Mouse (Mus musculus) CH12.LX (cell line): ENCODE results near the gene Slc35f6. TPM values are rescaled to one million over a fixed set of nuclear protein-coding genes. Genes with fewer than 3 reads are reported as not detected.

ENCODE experiments used
- DNase-seq: peaks from one replicate; pipeline ENCODE4 v3.0.0-alpha.2; 2013; ENCODE audit errors: extremely low read depth
- H3K27ac ChIP-seq: 2 replicates; pipeline ENCODE4 v1.5.1; 2012; ENCODE audit warnings: low read depth, mild to moderate bottlenecking, control low read depth, moderate library complexity; ENCODE audit not compliant: insufficient read depth
- H3K27me3 ChIP-seq: replicated peaks from 2 replicates; pipeline ENCODE3; 2012; ENCODE audit warnings: inconsistent platforms
- H3K36me3 ChIP-seq, 2 experiments: replicated peaks in 1 of 2; 2 replicates each; pipeline versions ENCODE3 to v1.6.1; 2012; ENCODE audit warnings: inconsistent platforms in 1 of 2, low read length in 1 of 2, mild to moderate bottlenecking in 1 of 2, mixed read lengths in 1 of 2, moderate library complexity in 1 of 2; ENCODE audit not compliant: control insufficient read depth in 1 of 2, insufficient read depth in 1 of 2
- H3K4me1 ChIP-seq, 2 experiments: 2 replicates each; pipeline ENCODE4 v1.6.1; 2012; ENCODE audit warnings: inconsistent platforms in 1 of 2, moderate library complexity in 1 of 2; ENCODE audit not compliant: insufficient read depth in 2 of 2, control insufficient read depth in 1 of 2
- H3K4me2 ChIP-seq: 2 replicates; pipeline ENCODE4 v1.6.1; 2012; ENCODE audit warnings: low read depth, mild to moderate bottlenecking, control low read depth; ENCODE audit not compliant: poor library complexity, insufficient read depth, severe bottlenecking
- H3K4me3 ChIP-seq, 3 experiments: fragments of 150-350 bp in 1 of 3; sonication (generic) in 1 of 3; replicated peaks in 1 of 3; 2 replicates each; pipeline versions ENCODE3 to v1.5.1; 2011 to 2012; ENCODE audit warnings: low read depth in 2 of 3, low read length in 2 of 3, mild to moderate bottlenecking in 2 of 3, moderate library complexity in 2 of 3, control low read depth in 1 of 3, improper control_type of control experiment in 1 of 3, inconsistent platforms in 1 of 3, mixed read lengths in 1 of 3; ENCODE audit not compliant: poor library complexity in 1 of 3
- H3K79me2 ChIP-seq: replicated peaks from 2 replicates; pipeline ENCODE4 v1.6.1; 2012; ENCODE audit warnings: mild to moderate bottlenecking, moderate library complexity; ENCODE audit not compliant: control insufficient read depth, poor library complexity, insufficient read depth, severe bottlenecking; ENCODE audit errors: extremely low read depth
- H3K9ac ChIP-seq: 2 replicates; pipeline ENCODE4 v1.6.1; 2012; ENCODE audit warnings: low read depth, mild to moderate bottlenecking, control low read depth, moderate library complexity; ENCODE audit not compliant: insufficient read depth
- H3K9me3 ChIP-seq: replicated peaks from 2 replicates; pipeline ENCODE3; 2012; ENCODE audit warnings: low read length, inconsistent platforms, mixed read lengths
- BHLHE40 ChIP-seq: IDR thresholded peaks from 2 replicates; pipeline ENCODE4 v1.6.1; 2011; ENCODE audit warnings: mild to moderate bottlenecking, low read depth, low read length, improper control_type of control experiment
- CHD1 ChIP-seq: IDR thresholded peaks from 2 replicates; pipeline ENCODE4 v1.6.1; 2012; ENCODE audit warnings: low read depth, low read length, improper control_type of control experiment, inconsistent platforms
- CTCF ChIP-seq, 2 experiments: IDR thresholded peaks in 1 of 2; conservative IDR thresholded peaks in 1 of 2; 2 replicates each; pipeline ENCODE4 v1.5.1; 2011 to 2012; ENCODE audit warnings: low read depth in 2 of 2, low read length in 2 of 2, improper control_type of control experiment in 1 of 2, inconsistent platforms in 1 of 2, mild to moderate bottlenecking in 1 of 2, moderate library complexity in 1 of 2
- E2F4 ChIP-seq: IDR thresholded peaks from 2 replicates; pipeline ENCODE4 v1.6.1; 2011; ENCODE audit warnings: low read depth, low read length, improper control_type of control experiment; ENCODE audit not compliant: insufficient replicate concordance
- EP300 ChIP-seq: IDR thresholded peaks from 2 replicates; pipeline ENCODE4 v1.6.1; 2011; ENCODE audit warnings: low read length, improper control_type of control experiment
- ETS1 ChIP-seq: conservative IDR thresholded peaks from 2 replicates; pipeline ENCODE4 v1.6.1; 2012; ENCODE audit warnings: low read depth, mild to moderate bottlenecking, inconsistent platforms, low read length, improper control_type of control experiment, moderate library complexity
- GABPA ChIP-seq: IDR thresholded peaks from 2 replicates; pipeline ENCODE4 v1.6.1; 2012; ENCODE audit warnings: low read depth, low read length, improper control_type of control experiment, inconsistent platforms; ENCODE audit not compliant: insufficient replicate concordance
- IRF4 ChIP-seq: IDR thresholded peaks from 2 replicates; pipeline ENCODE4 v1.6.1; 2014; ENCODE audit warnings: low read depth, mild to moderate bottlenecking, inconsistent platforms, low read length, improper control_type of control experiment
- KAT2A ChIP-seq: IDR thresholded peaks from 2 replicates; pipeline ENCODE4 v1.6.1; 2012; ENCODE audit warnings: low read length, improper control_type of control experiment, inconsistent platforms; ENCODE audit not compliant: insufficient replicate concordance
- MAFK ChIP-seq: IDR thresholded peaks from 2 replicates; pipeline ENCODE4 v1.6.1; 2011; ENCODE audit warnings: low read length, improper control_type of control experiment; ENCODE audit not compliant: insufficient replicate concordance
- MAZ ChIP-seq: IDR thresholded peaks from 2 replicates; pipeline ENCODE4 v1.6.1; 2012; ENCODE audit warnings: low read depth, mild to moderate bottlenecking, inconsistent platforms, low read length, improper control_type of control experiment, moderate library complexity
- MYC ChIP-seq: IDR thresholded peaks from 2 replicates; pipeline ENCODE4 v1.6.1; 2011; ENCODE audit warnings: low read depth, mild to moderate bottlenecking, improper control_type of control experiment, low read length
- NRF1 ChIP-seq: IDR thresholded peaks from 2 replicates; pipeline ENCODE4 v1.6.1; 2014; ENCODE audit warnings: low read depth, mild to moderate bottlenecking, inconsistent platforms, low read length, improper control_type of control experiment, moderate library complexity
- POLR2AphosphoS2 ChIP-seq: IDR thresholded peaks from 2 replicates; pipeline ENCODE4 v1.6.1; 2011; ENCODE audit warnings: low read depth, low read length, improper control_type of control experiment
- RAD21 ChIP-seq: IDR thresholded peaks from 2 replicates; pipeline ENCODE4 v1.6.1; 2011; ENCODE audit warnings: low read depth, mild to moderate bottlenecking, low read length, improper control_type of control experiment, moderate library complexity
- RCOR1 ChIP-seq: conservative IDR thresholded peaks from 2 replicates; pipeline ENCODE4 v1.6.1; 2012; ENCODE audit warnings: low read depth, mild to moderate bottlenecking, inconsistent platforms, low read length, improper control_type of control experiment
- SIN3A ChIP-seq: IDR thresholded peaks from 2 replicates; pipeline ENCODE4 v1.6.1; 2012; ENCODE audit warnings: low read length, improper control_type of control experiment, inconsistent platforms
- SMC3 ChIP-seq: IDR thresholded peaks from 2 replicates; pipeline ENCODE4 v1.6.1; 2011; ENCODE audit warnings: low read depth, low read length, improper control_type of control experiment
- TBP ChIP-seq: conservative IDR thresholded peaks from 2 replicates; pipeline ENCODE4 v1.6.1; 2011; ENCODE audit warnings: low read depth, low read length, improper control_type of control experiment
- TCF12 ChIP-seq: IDR thresholded peaks from 2 replicates; pipeline ENCODE4 v1.6.1; 2014; ENCODE audit warnings: low read depth, mild to moderate bottlenecking, inconsistent platforms, low read length, improper control_type of control experiment
- USF1 ChIP-seq: IDR thresholded peaks from 2 replicates; pipeline ENCODE4 v1.6.1; 2014; ENCODE audit warnings: low read depth, mild to moderate bottlenecking, inconsistent platforms, low read length, improper control_type of control experiment
- USF2 ChIP-seq: conservative IDR thresholded peaks from 2 replicates; pipeline ENCODE4 v1.6.1; 2011; ENCODE audit warnings: low read depth, low read length, improper control_type of control experiment
- ZC3H11A ChIP-seq: IDR thresholded peaks from 2 replicates; pipeline ENCODE4 v1.6.1; 2012; ENCODE audit warnings: low read depth, mild to moderate bottlenecking, inconsistent platforms, low read length, improper control_type of control experiment
- ZKSCAN1 ChIP-seq: IDR thresholded peaks from 2 replicates; pipeline ENCODE4 v1.6.1; 2012; ENCODE audit warnings: low read depth, inconsistent platforms, low read length, improper control_type of control experiment, borderline replicate concordance
- ZNF384 ChIP-seq: IDR thresholded peaks from 2 replicates; pipeline ENCODE4 v1.6.1; 2012; ENCODE audit warnings: low read depth, low read length, improper control_type of control experiment, inconsistent platforms
- dilution Hi-C: fragments of 300-500 bp; cut with MboI; formaldehyde crosslinking; loops from 2 replicates; pipeline ENCODE4 v1.14.3; 2020; ENCODE audit warnings: low sequenced_read_pairs; ENCODE audit not compliant: extremely low pct_unique_long_range_greater_than_20kb, extremely low pct_ligation_motif_present
- in situ Hi-C: fragments of 300-500 bp; cut with MboI; formaldehyde crosslinking; loops from 3 replicates; pipeline ENCODE4 v1.14.3; 2019; ENCODE audit warnings: low sequenced_read_pairs, low pct_ligation_motif_present, low pct_unique_long_range_greater_than_20kb, mixed read lengths
- polyA plus RNA-seq: library from polyadenylated mRNA; unstranded; fragments of >175 nt; gene quantifications from 2 replicates; pipeline ENCODE4 v1.2.1, GENCODE M21; 2012; ENCODE audit warnings: low read depth; ENCODE audit not compliant: insufficient read length
- total RNA-seq, 2 experiments: library from RNA; depleted of rRNA; stranded (reverse); fragments of 300-350 nt in 1 of 2; fragments of >200 nt in 1 of 2; gene quantifications; 2 replicates each; pipeline ENCODE4 v1.2.3; 2012 to 2014

Gene Slc35f6
- total and polyA plus RNA-seq, 3 experiments: 8.9 to 9.5 (median 9.0) TPM

GRCm38 (mm10) chr5:30628511-30628910, 19.2 kb upstream of the Slc35f6 start:
- in situ Hi-C loops: no loop called here
- Histone ChIP-seq H3K36me3 (no peaks in the 10 kb centered on the region), H3K4me1 (peaks cover 6 to 22% of the 10 kb centered on the region in 2 experiments; a peak in 3 of 4 replicates), H3K9ac (no peak overlapping the region), H3K9me3 (no peaks in the 10 kb centered on the region), H3K4me2 (no peak overlapping the region), H3K27ac (no peak overlapping the region), H3K4me3 (no peak overlapping the region), H3K27me3 (peaks cover 2% of the 10 kb centered on the region), H3K79me2 (no peaks in the 10 kb centered on the region)
- no peak for DNase-seq
- TF ChIP-seq MAFK (no peak), ZNF384 (no peak), SIN3A (no peak), EP300 (no peak), BHLHE40 (no peak), ZKSCAN1 (no peak), USF2 (no peak), KAT2A (no peak)
- dilution Hi-C loops: loop anchor here (25.0 kb wide), 1 partner anchor 91 kb away; the partner anchor contains the start of gene Cib4

DNA sequence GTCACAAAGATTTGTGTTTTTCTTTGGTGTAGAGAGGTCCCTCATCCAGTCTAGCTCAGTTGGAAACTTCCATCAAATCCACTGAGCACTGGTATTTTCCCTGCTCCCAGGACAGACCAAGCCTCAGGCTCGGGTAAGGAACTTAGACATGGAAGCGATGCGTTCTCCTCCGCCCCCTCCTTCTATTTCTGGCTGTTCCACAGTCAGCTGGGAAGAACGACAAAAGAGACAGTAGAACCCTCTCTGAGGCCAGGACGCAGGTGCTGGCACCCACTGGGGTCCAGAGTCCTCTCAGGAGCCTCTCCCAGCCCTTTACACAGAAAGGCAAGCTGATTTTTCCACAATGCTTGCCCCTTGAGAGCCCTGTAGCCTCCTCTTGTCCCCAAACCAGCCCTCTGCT, 17.3 kb upstream of the Slc35f6 start:
- no peak for DNase-seq
- H3K9ac ChIP-seq: no peak overlapping the region
- TF ChIP-seq ZKSCAN1 (no peak), ZNF384 (no peak), ETS1 (no peak), KAT2A (no peak), MYC (no peak), MAZ (no peak), GABPA (no peak), SMC3 (no peak)
- dilution Hi-C loops (loop anchor here (25.0 kb wide), 1 partner anchor 93 kb away; the partner anchor contains the start of gene Cib4), in situ Hi-C loops (loop anchor here (10.0 kb wide), 1 partner anchor 416 kb away; no protein-coding TSS in a partner anchor)
- no peaks in the 10 kb centered on the region for H3K79me2 ChIP-seq
- no peak overlapping the region for H3K4me2 ChIP-seq
- H3K27ac ChIP-seq: no peak overlapping the region
- no peaks in the 10 kb centered on the region for H3K9me3 ChIP-seq
- H3K36me3 ChIP-seq: no peaks in the 10 kb centered on the region
- peaks cover 5 to 10% of the 10 kb centered on the region in 2 experiments; a peak in 3 of 4 replicates for H3K4me1 ChIP-seq
- H3K27me3 ChIP-seq: peaks cover 2% of the 10 kb centered on the region
- no peak overlapping the region for H3K4me3 ChIP-seq

DNA sequence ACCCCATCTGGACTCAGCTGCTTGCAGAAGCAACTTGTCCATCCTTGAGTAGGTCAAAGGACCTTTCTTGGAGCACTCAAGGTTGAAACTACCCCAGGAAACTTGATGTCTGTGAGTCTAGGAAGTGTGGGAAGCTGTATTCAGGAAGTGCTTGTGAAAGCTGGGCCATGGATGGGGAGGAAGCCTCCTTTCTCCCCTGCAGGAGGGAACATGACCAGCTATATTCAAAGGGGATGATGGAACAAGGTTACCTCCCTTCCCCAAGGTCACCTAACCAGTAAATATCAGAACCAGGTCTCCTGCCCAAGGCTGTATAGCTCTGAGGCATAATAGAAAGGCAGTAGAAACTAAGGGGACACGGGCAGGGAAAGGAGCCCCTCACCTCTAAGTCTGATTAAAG, 15.6 kb upstream of the Slc35f6 start:
- Histone ChIP-seq H3K9me3 (no peaks in the 10 kb centered on the region), H3K36me3 (no peaks in the 10 kb centered on the region), H3K27ac (no peak overlapping the region), H3K27me3 (peaks cover 2% of the 10 kb centered on the region), H3K4me2 (no peak overlapping the region), H3K4me1 (peaks cover 5 to 22% of the 10 kb centered on the region in 2 experiments; a peak in 3 of 4 replicates), H3K4me3 (no peak overlapping the region), H3K79me2 (no peaks in the 10 kb centered on the region), H3K9ac (no peak overlapping the region)
- no peak for DNase-seq
- dilution Hi-C loops: loop anchor here (25.0 kb wide), 1 partner anchor 95 kb away; the partner anchor contains the start of gene Cib4
- TF ChIP-seq ZKSCAN1: no peak
- TF ChIP-seq MAZ: no peak
- no peak for TF ChIP-seq SIN3A
- TF ChIP-seq RAD21: no peak
- TF ChIP-seq BHLHE40: no peak
- TF ChIP-seq USF1: no peak
- TF ChIP-seq ZC3H11A: no peak
- TF ChIP-seq E2F4: no peak
- no peak for TF ChIP-seq TBP
- no peak for TF ChIP-seq NRF1
- no peak for TF ChIP-seq RCOR1
- no peak for TF ChIP-seq CTCF (conservative IDR thresholded peaks at IDR 0.05 in 1 of 2, IDR thresholded peaks at IDR 0.05 in 1 of 2; ENCODE audit: low read depth in 2 of 2, low read length in 2 of 2)
- TF ChIP-seq IRF4: no peak
- no peak for TF ChIP-seq ZNF384
- no peak for TF ChIP-seq MYC
- TF ChIP-seq CHD1: no peak
- TF ChIP-seq TCF12: no peak
- TF ChIP-seq POLR2AphosphoS2: no peak
- TF ChIP-seq, all 38 proteins: peak for 0
- in situ Hi-C loops: loop anchor here (10.0 kb wide), 1 partner anchor 417 kb away; no protein-coding TSS in a partner anchor
